8 mouse cellular contexts compared by ENCODE assay signal in genomic region chr7:109519936-109520335, GRCm38 (mm10). TPM values are rescaled to one million over a fixed set of nuclear protein-coding genes. Genes with fewer than 3 reads are reported as not detected.
DNase-seq lines count a peak whose midpoint lies in the region; ATAC-seq and TF ChIP-seq lines count a peak whose summit lies in the region.

No protein-coding gene starts in this region.

- no peaks in the 10 kb centered on the region for H3K9me3 ChIP-seq in kidney, embryonic 16.5 days (ENCODE audit: low read length)
- no peaks in the 10 kb centered on the region for H3K9me3 ChIP-seq in hindbrain, embryonic 15.5 days

- peak overlapping the region; percentile 98 for H3K4me3 ChIP-seq in kidney, embryonic 16.5 days (ENCODE audit: low read length)
- H3K4me3 ChIP-seq in hindbrain, embryonic 15.5 days: peak overlapping the region; percentile 72
- H3K4me3 ChIP-seq in myocyte: peak overlapping the region; percentile 99

- peaks cover 46% of the 10 kb centered on the region for H3K36me3 ChIP-seq in kidney, embryonic 16.5 days (ENCODE audit: insufficient read depth, low read length)
- peaks cover 44% of the 10 kb centered on the region for H3K36me3 ChIP-seq in hindbrain, embryonic 15.5 days
- H3K36me3 ChIP-seq in myocyte (ENCODE audit: control insufficient read depth, insufficient read depth): peaks cover 40% of the 10 kb centered on the region

- ATAC-seq in kidney, embryonic 16.5 days (ENCODE audit: low FRiP score, low TSS enrichment): no peak
- ATAC-seq in hindbrain, embryonic 15.5 days (ENCODE audit: low FRiP score, low read depth): no peak

- H3K9ac ChIP-seq in kidney, embryonic 16.5 days (replicated peaks; ENCODE audit: low read length): peak overlapping the region; percentile 100
- H3K9ac ChIP-seq in hindbrain, embryonic 15.5 days: peak overlapping the region; percentile 94

- H3K79me2 ChIP-seq in myocyte (ENCODE audit: control insufficient read depth, insufficient read depth): peaks cover 30% of the 10 kb centered on the region

- H3K27ac ChIP-seq in kidney, embryonic 16.5 days (ENCODE audit: low read length): peak overlapping the region; percentile 92
- peak overlapping the region; percentile 95; the same call in 1 of the 2 replicates for H3K27ac ChIP-seq in hindbrain, embryonic 15.5 days (replicated peaks)

- no peaks in the 10 kb centered on the region for H3K27me3 ChIP-seq in kidney, embryonic 16.5 days (ENCODE audit: insufficient read depth, low read length)
- no peaks in the 10 kb centered on the region for H3K27me3 ChIP-seq in hindbrain, embryonic 15.5 days
- H3K27me3 ChIP-seq in myocyte (ENCODE audit: control insufficient read depth, insufficient read depth, insufficient read length): no peaks in the 10 kb centered on the region

- DNase-seq in kidney, adult 11 months: no peak
- peak; percentile 34 for DNase-seq in ZHBTc4 (ENCODE audit: low read depth, low spot score)
- DNase-seq in cerebellum, adult 9-10 months: no peak
- no peak for DNase-seq in ovary, postnatal 10 days (ENCODE audit: low spot score)
- DNase-seq in adrenal gland, adult 2 months: no peak

- H3K4me1 ChIP-seq in kidney, embryonic 16.5 days (ENCODE audit: insufficient read depth, low read length): peaks cover 25% of the 10 kb centered on the region
- H3K4me1 ChIP-seq in hindbrain, embryonic 15.5 days (replicated peaks): peaks cover 32% of the 10 kb centered on the region

- H3K4me2 ChIP-seq in kidney, embryonic 16.5 days (replicated peaks; ENCODE audit: low read depth, low read length): peak overlapping the region; percentile 82
- peak overlapping the region; percentile 92 for H3K4me2 ChIP-seq in hindbrain, embryonic 15.5 days
- H3K4me2 ChIP-seq in myocyte (ENCODE audit: low read depth): peak overlapping the region; percentile 98

- WGBS in kidney, embryonic 16.5 days: 3% methylated on average over 10 of the region's 10 CpGs
- 4% methylated on average over 10 of the region's 10 CpGs for WGBS in hindbrain, embryonic 15.5 days

- TF ChIP-seq POLR2A in myocyte (IDR thresholded peaks at IDR 0.05; ENCODE audit: insufficient read length, low read depth): peak; percentile 31

- peak overlapping the region; percentile 96 for H3ac ChIP-seq in myocyte (ENCODE audit: control insufficient read depth, insufficient read length)

TF ChIP-seq in myocyte, 11 proteins besides CTCF, POLR2A, EP300 and RAD21:
- TF ChIP-seq MYOG (IDR thresholded peaks at IDR 0.05; ENCODE audit: control insufficient read depth in 1 of 3, insufficient read depth in 1 of 3, insufficient read length in 2 of 3, low read depth in 2 of 3): no peak
- peak; percentile 38 for TF ChIP-seq POLR2AphosphoS2 (IDR thresholded peaks at IDR 0.05; ENCODE audit: insufficient read length, low read depth)

RNA-seq across cellular contexts. Expression of gene Rpl27a, which starts 1.0 kb away (rescaled TPM):
- 122 and 129 TPM in 2 replicates for polyA plus RNA-seq in kidney, embryonic 16.5 days (2015; fragmentation: Nextera tagmentation; extraction: Ambion mirVana)
- polyA plus RNA-seq in hindbrain, embryonic 15.5 days (2015; fragmentation: Nextera tagmentation; extraction: Ambion mirVana): 80.2 and 81.4 TPM in 2 replicates
- 1,271 TPM for polyA plus RNA-seq in myocyte (2012; fragmentation: generic; extraction: Trizol)
- 100 to 1,000 TPM; 240 to 258 TPM for total RNA-seq in adrenal gland, adult 2 months (2021)
- polyA plus RNA-seq in adrenal gland, adult 2 months (2012; rRNA removed): 245 and 268 TPM in 2 replicates

RNA-seq across cellular contexts. Expression of gene Trim66, which starts 12.0 kb away (rescaled TPM):
- polyA plus RNA-seq in kidney, embryonic 16.5 days (2015; fragmentation: Nextera tagmentation; extraction: Ambion mirVana): 0.03 TPM in 1 of 2 replicates, not detected in the other
- polyA plus RNA-seq in hindbrain, embryonic 15.5 days (2015; fragmentation: Nextera tagmentation; extraction: Ambion mirVana): 0.79 and 0.81 TPM in 2 replicates
- 0.55 TPM for polyA plus RNA-seq in myocyte (2012; fragmentation: generic; extraction: Trizol)
- under 1 TPM; 0.23 to 0.24 TPM for total RNA-seq in adrenal gland, adult 2 months (2021)
- polyA plus RNA-seq in adrenal gland, adult 2 months (2012; rRNA removed): 0.17 and 0.21 TPM in 2 replicates
